Mouse (Mus musculus): Measurements from ENCODE around the gene Pes1.
"Not testable (repeated sequence)": the region's sequence is repeated elsewhere in the genome, so short reads cannot be mapped to it uniquely, and the experiment has no call there.

The Pes1 gene

DNA sequence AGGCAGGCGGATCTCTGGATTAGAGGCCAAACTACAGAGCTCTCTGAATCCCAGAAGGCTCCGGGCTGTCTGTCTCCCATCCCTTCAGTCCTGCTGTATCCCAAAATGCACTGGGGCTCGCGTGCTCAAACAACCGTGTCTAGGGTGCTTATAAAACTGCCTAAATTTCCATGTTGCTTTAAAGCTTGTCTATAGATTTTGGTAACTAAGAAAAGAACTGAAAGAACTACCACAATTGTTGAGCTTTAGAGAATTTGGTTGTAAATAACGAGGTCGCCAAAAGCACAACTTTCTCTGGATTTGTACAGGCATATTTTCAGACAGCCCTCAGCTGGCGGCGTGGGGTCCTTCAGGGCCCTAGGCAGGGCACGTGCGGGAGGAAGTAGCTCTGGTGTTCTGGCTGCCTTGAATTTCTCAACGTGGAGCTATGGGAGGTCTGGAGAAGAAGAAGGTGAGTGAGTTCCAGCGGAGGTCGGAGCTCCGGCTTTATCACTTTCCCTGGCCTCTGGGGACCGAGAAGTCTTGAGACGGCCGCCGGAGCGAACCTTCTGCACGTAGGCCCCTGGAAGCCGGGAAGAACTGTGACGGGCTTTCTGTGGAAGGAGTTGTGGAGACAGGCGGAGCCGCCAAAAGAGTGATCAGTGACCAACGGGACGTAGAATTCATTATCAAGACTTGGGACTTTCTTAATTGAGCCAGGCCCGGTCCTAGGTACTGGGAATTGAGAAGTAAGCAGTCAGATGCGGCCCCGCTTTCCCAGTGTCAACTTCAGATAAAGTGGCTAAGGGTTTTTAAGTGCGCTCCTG is at the start of gene Pes1:
Gene Pes1, plus strand, starts transcription at position 366 of the 806 bp plus-strand sequence.
- DNase-seq (ENCODE audit: low spot score in 2 of 2): peak; percentile 83 to 84

DNA sequence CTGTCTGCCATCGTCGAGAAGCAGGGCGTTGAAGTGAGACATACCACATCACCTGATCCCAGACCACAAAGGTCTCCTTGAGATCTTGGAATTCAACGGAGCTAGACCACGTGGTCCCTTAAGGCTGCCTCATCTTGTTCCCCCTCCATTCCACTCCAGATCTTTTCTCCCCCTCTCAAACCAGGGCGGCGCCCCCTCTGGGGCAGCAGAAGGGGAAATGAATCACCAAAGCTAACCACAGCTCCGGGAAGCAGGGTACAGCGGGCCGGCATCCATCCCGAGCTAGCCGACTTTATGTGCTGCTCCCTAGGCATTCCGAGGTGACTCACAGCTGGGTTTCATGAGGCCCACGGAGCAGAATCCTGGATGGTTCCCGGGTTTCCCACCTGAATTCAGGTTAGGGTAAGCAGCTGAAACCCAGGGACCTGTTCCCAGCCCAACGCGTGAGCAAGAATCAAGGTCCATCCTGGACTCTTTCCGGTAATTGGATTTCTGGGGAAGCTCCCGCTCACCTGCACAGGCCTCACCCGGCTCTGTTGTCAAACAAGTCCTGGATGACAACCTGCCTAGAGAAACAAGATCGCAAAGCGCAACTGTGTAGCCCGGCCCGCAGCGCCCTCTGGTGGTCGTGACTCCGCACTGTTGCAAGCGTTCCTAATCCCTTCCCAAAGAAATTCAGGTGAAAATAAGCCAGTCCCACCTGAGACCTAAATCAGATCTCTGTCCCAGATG is 49.5 kb upstream of the Pes1 start, which contains the start of gene Slc35e4:
Gene Slc35e4, minus strand, starts transcription at position 556 of the 732 bp plus-strand sequence.
- DNase-seq (ENCODE audit: low spot score in 2 of 2): peak; percentile 82 to 87

DNA sequence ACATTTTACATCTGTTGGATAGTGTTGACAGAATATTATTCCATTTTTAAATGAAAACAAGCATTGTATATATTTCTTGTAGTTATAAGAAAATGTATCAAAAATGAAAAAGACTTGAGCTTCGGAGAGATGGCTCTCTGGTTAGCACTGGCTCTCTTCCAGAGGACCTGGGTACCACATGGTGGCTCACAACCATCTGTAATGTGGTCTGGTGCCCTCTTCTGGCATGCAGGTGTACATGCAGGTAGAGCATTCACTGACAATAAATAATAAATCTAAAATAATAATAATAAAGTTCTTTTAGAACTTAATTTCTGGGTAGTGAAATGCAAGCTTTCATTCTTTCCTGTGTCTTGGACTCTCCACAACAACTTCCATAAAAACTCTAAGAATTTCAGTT is 45.0 kb upstream of the Pes1 start:
- no peak for DNase-seq (ENCODE audit: low spot score in 2 of 2)

DNA sequence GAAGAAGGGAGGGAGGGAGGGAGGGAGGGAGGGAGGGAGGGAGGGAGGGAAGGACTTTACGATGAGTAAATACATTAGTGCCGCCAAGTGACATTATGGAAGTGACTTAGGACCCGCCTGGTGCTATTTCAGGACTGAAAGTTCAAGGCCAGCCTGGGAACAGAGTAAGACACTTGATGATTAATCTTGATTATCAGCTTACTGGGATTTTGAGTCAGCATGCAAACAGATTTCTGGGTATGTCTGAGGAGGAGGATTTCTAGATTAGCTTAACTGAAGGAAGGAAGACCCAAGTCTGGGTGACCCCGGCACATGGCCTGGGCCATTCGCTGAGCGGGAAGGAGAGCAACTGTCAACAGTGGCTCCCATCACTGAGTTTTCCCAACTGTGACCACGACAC is 43.3 kb upstream of the Pes1 start:
- no peak for DNase-seq (ENCODE audit: low spot score in 2 of 2)

DNA sequence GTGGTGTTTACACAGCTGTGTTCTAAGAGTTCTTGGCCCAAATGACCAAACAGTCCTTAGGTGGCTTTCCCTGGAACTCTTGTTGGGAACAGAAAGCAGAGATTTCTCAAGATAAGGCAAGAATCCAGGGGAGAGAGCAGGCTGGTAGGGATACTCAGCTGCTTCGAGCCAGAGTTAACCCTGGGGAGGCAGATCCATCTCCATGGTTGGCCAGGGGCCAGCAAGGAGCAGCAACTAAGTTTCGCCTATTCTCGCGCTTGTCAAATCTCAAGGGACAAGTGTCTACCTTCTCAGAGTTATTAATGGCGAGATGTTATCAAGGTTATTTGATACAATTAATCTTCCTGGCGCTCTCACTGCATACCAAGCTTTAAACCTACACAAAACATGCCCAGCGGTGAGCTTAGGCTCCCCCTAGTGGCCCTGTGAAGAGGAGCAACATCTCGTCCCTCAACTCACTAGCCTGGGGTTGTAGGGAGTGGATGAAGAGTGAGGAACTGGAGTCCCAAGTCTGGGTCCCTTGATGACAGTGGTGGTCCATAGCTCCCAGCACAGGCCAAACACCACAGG is 42.4 kb upstream of the Pes1 start:
- peak in 1 of 2 experiments; percentile 67 for DNase-seq (ENCODE audit: low spot score in 2 of 2)

DNA sequence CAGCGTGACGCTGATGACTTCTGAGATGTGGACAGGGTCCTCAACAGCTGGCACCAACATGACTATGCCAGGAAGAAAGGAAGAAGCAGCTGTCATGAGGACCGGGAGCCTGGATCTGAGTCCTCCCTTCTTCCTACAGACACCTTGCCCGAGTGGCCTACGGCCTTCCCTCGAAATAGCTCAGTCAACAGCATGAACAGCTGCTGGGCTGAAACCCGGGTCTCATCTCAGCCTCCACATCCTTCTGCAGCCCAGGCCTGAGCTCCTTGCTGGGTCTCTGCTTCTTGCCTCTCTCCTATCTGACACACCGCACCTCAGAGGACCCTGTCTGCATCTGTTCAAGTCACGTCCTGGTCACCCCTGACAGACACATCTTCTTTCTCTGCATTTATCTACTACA is 41.7 kb upstream of the Pes1 start:
- no peak for DNase-seq (ENCODE audit: low spot score in 2 of 2)

DNA sequence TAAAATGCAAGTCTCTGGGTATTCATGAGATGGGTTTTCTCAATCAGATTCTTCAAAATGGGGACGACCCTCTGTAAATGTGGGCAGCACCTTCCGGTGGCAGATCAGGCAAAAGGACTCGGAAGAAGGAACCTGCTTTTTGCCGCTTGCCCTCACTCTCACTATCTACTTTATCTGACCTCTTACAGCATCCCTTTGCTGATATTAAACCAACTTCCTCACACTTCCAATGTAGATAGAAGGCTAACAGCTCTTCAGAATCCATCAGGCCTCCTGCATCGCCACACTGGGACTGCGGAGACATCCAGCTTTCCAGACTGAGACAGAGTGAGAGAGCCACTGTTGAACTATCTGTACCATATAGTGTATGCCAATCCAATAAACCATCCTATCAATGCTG is 41.0 kb upstream of the Pes1 start:
- no peak for DNase-seq (ENCODE audit: low spot score in 2 of 2)

DNA sequence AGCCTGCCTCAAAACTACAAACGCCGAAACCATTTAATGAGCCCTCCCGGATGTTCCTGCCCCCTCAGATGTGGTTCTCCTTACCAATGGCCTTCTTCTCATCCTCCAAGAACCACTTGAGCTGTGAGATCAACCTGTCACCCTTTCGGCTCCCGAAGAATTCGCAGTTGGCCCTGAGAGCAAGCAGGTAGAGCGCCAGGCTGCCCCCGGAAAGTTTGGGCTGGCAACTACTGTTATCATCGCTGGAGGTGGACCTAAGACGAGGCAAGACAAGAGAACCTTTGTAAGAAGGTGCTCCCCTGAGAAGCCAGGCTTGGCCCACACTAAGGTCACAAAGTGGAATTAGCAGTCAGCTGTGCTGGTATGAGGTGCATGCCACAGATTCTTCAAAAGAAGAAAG is 37.9 kb upstream of the Pes1 start:
- peak; percentile 12 for DNase-seq (ENCODE audit: low spot score in 2 of 2)

DNA sequence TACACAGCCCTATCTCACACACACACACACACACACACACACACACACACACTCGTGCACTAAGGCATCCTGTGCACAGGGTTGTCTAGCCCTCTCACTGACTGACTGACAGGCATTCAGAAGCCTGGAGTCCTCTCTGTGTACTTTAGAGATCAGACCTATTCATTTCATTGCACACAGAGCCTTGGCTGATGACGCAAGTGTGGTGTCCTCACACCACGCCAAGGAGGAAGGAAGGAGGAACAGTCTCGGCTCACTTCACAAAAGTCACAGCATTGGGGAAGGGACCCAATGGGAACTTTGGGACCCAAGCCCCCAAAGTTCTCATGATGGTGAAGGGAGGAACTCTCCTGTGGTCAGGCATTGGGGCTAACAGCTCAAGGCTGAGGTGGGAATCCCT is 33.8 kb upstream of the Pes1 start:
- DNase-seq (ENCODE audit: low spot score in 2 of 2): peak in 1 of 2 experiments; percentile 13

DNA sequence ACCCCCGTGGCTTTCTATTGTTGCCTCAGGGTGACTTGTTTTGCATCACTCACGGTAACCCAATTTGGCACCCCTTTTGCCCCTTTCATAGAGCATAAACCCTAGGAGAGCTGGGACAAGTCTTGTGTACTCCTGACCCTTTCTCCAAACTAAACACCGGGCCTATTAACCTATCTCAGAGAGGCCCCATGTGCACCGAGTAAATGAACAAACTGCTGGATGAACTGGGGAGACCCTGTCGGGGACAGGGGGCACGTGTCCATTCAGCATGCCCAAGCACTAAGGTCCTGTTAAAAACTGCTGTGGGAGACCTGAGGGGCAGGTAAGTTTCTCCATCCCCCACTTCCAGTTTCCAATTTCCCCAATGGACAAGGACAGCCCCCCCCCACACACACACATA is 32.8 kb upstream of the Pes1 start:
- DNase-seq (ENCODE audit: low spot score in 2 of 2): peak in 1 of 2 experiments; percentile 8

DNA sequence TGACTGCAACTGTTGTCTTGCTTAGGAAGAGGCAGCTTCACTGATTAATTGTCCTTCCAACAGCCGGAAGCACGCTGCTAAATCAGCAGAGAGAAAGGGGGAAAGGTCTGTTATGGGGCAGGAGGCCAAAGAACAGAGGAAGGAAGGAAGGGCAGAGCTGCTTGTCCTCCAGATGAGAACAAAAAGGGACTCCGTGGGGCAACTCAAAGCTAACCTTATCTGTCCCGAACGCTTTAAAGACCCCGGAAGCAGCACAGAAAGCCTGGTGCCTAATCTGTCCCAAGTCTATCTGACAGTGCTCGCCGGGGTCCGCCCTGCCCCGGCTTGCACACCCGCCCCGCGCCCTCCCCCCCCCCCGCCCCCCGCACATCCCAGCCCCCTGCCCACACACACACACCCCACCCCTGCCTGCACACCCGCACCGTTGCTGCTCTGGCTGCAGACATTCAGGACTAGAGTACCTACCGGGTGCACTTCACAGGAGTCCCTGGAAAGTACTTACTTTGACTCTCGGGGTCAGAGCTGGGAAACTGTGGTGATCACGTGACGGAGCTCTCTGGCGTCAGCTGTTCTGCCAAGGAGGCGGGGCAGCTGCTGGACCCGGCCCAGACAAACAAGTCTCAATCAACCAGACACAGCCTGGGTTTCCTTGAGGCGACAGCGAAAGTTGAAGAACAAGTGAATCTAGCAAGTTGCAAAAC is 32.1 kb upstream of the Pes1 start, which contains the start of gene Tcn2:
Gene Tcn2, minus strand, starts transcription at position 649 of the 701 bp plus-strand sequence.
- DNase-seq (ENCODE audit: low spot score in 2 of 2): peak; percentile 82

DNA sequence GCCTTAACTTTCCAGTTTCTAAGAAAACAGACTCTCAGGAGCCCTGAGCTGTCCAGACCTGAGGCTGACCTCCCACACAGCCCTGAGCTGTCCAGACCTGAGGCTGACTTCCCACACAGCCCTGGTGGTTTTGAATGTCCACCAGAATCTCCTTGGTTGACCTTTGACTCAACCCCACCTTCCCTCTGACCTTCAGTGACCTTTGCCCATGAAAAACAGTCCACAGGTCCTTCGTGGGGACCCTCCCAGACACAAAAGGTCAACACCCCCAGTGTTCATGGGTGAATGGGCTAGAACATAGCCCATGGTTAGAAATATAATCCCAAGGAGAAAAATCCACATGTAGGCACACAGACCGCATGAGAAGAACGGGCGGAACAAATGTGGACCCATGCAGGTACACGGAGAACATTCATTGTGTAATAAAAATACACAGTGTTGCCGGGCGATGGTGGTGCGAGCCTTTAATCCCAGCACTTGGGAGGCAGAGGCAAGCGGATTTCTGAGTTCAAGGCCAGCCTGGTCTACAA is 30.0 kb upstream of the Pes1 start:
- peak in 1 of 2 experiments; percentile 15 for DNase-seq (ENCODE audit: low spot score in 2 of 2)

DNA sequence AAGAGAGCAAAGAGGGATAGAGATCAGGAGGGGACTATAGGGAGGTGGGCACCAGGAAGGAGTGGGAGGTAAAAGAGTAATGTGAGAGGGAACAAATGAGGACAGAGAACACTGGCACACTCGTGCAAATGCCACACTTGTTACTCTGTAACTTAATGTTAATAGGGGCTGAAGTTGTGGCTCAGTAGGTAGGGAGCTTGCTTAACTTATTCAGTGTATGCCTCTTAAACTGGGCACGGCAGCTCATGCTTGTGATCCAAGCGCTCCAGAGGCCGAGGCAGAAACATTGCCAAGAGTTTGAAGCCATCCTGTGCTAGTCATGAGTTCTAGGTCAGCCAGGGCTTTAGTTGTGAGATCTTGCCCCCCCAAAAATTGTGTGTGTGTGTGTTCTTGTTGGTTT is 28.6 kb upstream of the Pes1 start:
- peak in 1 of 2 experiments; percentile 13 for DNase-seq (ENCODE audit: low spot score in 2 of 2)

DNA sequence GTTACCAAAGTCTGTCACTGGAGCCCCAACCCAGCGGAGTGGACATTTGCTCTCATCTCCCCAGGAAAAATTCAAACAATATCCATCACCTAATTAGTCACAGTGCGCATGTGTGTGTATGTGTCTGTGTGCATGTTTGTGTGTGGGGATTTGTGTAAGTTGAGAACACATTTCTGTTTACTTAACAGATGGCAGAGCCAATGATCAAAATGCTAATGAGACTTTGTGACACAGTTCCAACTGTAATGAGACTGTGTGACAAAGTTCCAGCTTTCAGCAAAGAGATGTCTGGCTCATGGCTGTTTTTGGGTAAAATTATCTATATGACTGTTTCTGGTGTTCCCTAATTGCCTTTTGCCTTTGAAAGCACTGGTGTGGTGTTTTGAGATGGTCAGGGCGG is 27.5 kb upstream of the Pes1 start:
- DNase-seq (ENCODE audit: low spot score in 2 of 2): peak in 1 of 2 experiments; percentile 14

DNA sequence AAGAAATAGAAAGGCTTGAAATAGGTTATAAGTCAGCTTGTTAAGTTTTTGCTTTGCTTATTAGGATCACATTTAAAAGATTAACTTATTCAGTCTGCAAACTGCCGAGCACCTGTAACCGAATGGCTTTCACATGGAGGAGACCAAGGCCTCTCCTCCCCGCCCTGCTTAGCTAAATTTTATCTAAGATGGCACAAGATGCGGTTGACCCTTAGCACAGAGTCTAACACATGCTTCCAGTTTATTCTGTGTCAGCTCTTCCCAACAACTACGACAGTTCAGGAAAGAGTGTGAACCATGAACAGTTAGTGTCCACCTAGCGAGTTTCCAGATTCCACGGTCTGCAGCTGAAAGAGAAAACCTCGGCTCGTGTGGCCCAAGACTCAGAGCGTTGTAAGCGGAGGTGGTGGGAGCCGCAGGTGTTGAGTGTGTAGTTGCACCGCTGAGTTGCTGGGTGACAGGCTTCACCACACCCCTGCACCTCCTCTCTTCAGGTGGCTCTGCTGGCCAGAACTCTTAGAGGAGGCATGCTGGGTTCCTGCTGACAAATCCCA is 26.4 kb upstream of the Pes1 start:
- peak in 1 of 2 experiments; percentile 13 for DNase-seq (ENCODE audit: low spot score in 2 of 2)

DNA sequence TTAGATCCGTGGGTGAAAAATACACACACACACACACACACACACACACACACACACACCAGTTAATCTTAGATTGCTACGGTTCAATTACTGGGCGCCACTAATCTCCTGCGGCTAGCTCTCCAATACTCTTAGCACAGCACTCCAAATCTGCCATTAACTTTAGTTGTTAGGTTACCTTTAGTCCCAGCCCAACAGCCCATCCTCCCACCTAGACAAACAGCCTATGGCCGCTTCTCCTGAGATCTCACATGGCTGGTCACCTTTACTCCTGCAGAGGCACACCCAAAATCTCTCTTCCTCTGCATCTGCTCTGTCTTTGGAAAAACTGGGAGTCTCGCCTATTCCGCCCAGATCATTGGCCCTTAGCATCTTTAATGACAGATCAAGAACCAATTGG is 22.4 kb upstream of the Pes1 start:
- DNase-seq (ENCODE audit: low spot score in 2 of 2): peak in 1 of 2 experiments; percentile 2

DNA sequence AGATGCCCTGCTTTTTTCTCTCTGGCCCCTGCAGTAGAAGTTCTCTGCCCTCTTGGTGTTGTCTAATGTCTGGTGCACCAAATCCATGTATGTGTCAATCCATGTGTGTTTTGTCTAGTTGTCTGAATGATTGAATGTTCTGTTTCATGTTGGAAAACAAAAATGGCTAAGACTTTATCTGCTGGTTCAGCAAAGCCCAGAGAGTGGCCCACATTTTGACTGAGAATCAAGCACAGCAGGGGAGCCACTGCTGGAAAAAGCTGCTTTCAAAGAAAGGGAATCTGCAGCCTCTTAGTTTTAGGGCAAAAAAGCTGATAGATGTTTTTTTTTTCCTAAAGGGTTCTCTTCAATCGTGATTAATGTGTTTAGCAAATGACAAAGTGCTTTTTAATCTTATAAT is 17.4 kb upstream of the Pes1 start:
- DNase-seq (ENCODE audit: low spot score in 2 of 2): peak in 1 of 2 experiments; percentile 2

DNA sequence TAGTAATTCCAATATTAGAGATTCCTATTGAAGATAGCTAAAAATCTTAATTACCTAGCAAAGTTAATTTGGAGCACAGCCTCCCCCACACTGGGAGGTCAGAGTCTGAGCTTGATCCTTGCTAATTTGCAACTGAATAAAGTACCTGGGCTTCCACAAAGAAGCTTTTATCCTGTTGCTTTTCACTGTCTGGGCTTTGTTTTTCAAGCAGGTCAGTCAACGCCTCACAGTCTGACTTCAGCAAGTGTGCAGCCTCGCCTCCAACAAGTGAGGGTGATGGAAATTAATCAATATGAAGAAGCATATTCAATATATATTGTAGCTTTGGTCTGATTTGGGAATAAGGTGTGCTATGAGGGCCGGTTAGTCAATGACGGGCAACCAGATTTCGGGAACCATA is 8.9 kb upstream of the Pes1 start:
- DNase-seq (ENCODE audit: low spot score in 2 of 2): not testable (repeated sequence)

DNA sequence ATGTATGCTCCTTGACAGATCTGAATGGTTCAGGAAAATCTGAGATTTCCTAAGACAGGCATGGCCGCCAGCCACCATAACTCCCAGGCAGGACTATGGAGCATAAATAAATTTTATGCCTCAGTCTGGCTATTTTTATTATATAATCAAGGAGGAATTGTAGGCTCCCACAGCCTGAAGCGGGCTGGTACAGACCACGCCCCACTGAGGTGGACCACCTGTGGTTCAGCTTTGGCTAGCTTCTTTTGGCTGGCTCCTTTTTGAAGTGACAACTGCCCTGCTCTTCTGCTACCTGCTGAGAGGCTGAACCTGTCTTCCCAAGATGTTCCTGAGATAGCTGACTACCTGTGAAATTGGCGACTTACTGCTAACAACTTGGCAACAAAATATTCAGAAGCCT is 8.4 kb upstream of the Pes1 start:
- peak in 1 of 2 experiments; percentile 7 for DNase-seq (ENCODE audit: low spot score in 2 of 2)

DNA sequence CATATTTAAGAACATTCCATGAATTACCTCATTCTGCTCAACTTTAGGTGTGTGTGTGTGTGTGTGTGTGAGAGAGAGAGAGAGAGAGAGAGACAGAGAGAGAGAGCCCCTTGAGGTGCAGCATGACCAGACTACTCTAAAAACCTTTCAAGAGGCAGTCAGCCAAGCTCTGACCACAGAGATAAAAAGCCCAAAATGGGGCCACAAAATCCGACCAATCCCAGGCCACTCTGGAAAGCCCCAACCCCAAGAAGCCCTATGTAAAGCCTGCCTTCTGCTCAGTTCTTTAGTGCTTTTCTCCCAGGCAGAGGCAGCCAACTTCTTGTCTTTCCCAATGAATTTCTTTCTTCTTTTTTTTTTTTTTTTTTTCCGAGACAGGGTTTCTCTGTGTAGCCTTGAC is 2.9 kb upstream of the Pes1 start:
- DNase-seq (ENCODE audit: low spot score in 2 of 2): no peak

DNA sequence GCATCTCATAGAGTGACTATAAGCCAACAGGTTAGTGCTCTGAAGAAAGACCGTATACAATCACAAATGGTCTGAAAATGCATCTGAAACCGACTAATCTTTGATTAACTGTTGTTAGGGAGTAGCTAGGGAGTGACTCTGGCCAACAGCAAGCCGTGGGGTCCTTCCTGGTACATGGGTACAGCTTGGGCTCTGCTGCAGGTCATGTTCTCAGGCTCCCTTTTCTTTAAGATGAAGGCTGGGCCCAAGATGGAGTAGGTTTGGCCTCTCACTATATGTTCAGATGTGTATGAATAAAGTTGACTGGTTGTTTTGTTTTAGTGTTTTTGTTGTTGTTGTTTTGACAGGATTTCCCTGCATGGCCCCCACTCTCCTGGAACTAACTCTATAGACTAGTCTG is 2.0 kb upstream of the Pes1 start:
- DNase-seq (ENCODE audit: low spot score in 2 of 2): peak in 1 of 2 experiments; percentile 11
